ENCODE assay signal across 7 mouse cellular contexts in the genomic region with DNA sequence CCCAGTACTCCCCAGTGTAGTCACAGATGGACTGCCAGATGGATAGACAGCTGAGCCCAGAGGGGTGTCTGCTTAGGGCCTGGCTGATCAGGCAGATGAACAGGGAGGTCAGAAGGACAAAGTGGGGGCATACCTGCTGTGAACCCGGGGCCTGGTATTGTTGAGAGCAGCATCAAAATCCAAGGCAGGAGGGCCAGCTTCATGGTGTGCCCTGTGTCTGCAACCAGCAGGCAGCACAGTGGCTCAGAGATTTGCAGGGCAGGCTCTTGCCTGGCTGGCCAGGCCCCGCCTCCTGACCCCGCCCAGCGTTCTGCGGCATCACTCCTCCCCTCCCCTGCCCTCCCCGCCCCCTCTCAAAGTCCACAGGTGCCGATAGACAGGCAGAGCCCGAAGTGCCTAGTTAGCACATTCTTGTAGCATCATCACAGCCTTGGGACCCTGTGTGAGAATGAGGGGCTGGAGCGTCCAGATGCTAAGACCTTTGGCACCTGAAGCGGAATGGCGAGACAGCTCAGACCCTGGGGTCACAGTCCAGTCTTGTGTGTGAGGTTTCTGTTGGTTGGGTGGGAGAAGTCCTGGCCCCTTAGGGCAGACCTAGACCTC. TPM values are rescaled to one million over a fixed set of nuclear protein-coding genes. Genes with fewer than 3 reads are reported as not detected.
A peak's percentile ranks its signal among the peaks of the same experiment; 100 is the strongest.
DNase-seq lines count a peak whose midpoint lies in the region; ATAC-seq lines count a peak whose summit lies in the region.

Susd2 (minus strand) TSS at position 268 of the 603 bp plus-strand sequence.

- no peaks in the 10 kb centered on the region for H3K4me1 ChIP-seq in embryonic facial prominence, embryonic 11.5 days (ENCODE audit: control insufficient read depth, insufficient read depth, low read length)
- peaks cover 8% of the 10 kb centered on the region for H3K4me1 ChIP-seq in hindbrain, embryonic 14.5 days (replicated peaks; ENCODE audit: control insufficient read depth, insufficient read depth, low read length)
- peaks cover 24% of the 10 kb centered on the region for H3K4me1 ChIP-seq in limb, embryonic 15.5 days
- H3K4me1 ChIP-seq in midbrain, embryonic 16.5 days (ENCODE audit: control insufficient read depth, insufficient read depth, low read length): peaks cover 10% of the 10 kb centered on the region; the same call in 1 of the 2 replicates

- ATAC-seq in embryonic facial prominence, embryonic 11.5 days (replicated peaks; ENCODE audit: insufficient number of reproducible peaks, low FRiP score, low TSS enrichment, low read depth): peak; percentile 37
- ATAC-seq in hindbrain, embryonic 14.5 days (ENCODE audit: low FRiP score): peak; percentile 59
- no peak for ATAC-seq in limb, embryonic 15.5 days (ENCODE audit: insufficient number of reproducible peaks, low FRiP score, low TSS enrichment, low read depth)
- peak; percentile 63 for ATAC-seq in midbrain, embryonic 16.5 days

- no peak within 1 kb of the TSS; the same call in 1 of the 2 replicates for H3K9ac ChIP-seq in embryonic facial prominence, embryonic 11.5 days (replicated peaks; ENCODE audit: low read length)
- H3K9ac ChIP-seq in hindbrain, embryonic 14.5 days: 0 out of 2 replicates have a peak within 1 kb of the TSS, but pooled peaks have one; percentile 21
- 0 out of 2 replicates have a peak within 1 kb of the TSS, but pooled peaks have one; percentile 1 for H3K9ac ChIP-seq in limb, embryonic 15.5 days
- H3K9ac ChIP-seq in midbrain, embryonic 16.5 days (ENCODE audit: low read depth, low read length): peak within 1 kb of the TSS; percentile 47; the same call in 1 of the 2 replicates

- H3K4me3 ChIP-seq in embryonic facial prominence, embryonic 11.5 days (ENCODE audit: low read depth, low read length): no peak within 1 kb of the TSS
- H3K4me3 ChIP-seq in hindbrain, embryonic 14.5 days (replicated peaks; ENCODE audit: low read length): no peak within 1 kb of the TSS
- no peak within 1 kb of the TSS for H3K4me3 ChIP-seq in limb, embryonic 15.5 days
- no peak within 1 kb of the TSS for H3K4me3 ChIP-seq in midbrain, embryonic 16.5 days (ENCODE audit: low read depth, low read length)

- DNase-seq in ES-CJ7 (ENCODE audit: low read depth, low spot score): peak; percentile 84
- peak; percentile 73 for DNase-seq in adrenal gland, postnatal 10 days
- peak; percentile 68 for DNase-seq in embryonic facial prominence, embryonic 11.5 days (ENCODE audit: low spot score)
- DNase-seq in hindbrain, embryonic 14.5 days (ENCODE audit: low spot score): no peak
- DNase-seq in thymus, postnatal 10 days (ENCODE audit: low spot score in 2 of 2): peak; percentile 48 to 63

- no peak within 1 kb of the TSS for H3K27ac ChIP-seq in embryonic facial prominence, embryonic 11.5 days (replicated peaks; ENCODE audit: low read depth, low read length)
- H3K27ac ChIP-seq in hindbrain, embryonic 14.5 days: 0 out of 2 replicates have a peak within 1 kb of the TSS, but pooled peaks have one; percentile 5
- H3K27ac ChIP-seq in limb, embryonic 15.5 days: no peak within 1 kb of the TSS
- H3K27ac ChIP-seq in midbrain, embryonic 16.5 days (ENCODE audit: low read length): no peak within 1 kb of the TSS

- no peaks in the 10 kb centered on the region for H3K27me3 ChIP-seq in embryonic facial prominence, embryonic 11.5 days (ENCODE audit: control insufficient read depth, insufficient read depth, low read length)
- H3K27me3 ChIP-seq in hindbrain, embryonic 14.5 days (ENCODE audit: control insufficient read depth, insufficient read depth, low read length): no peaks in the 10 kb centered on the region
- H3K27me3 ChIP-seq in limb, embryonic 15.5 days: no peaks in the 10 kb centered on the region
- H3K27me3 ChIP-seq in midbrain, embryonic 16.5 days (ENCODE audit: control insufficient read depth, insufficient read depth, low read depth, low read length): no peaks in the 10 kb centered on the region

- H3K36me3 ChIP-seq in embryonic facial prominence, embryonic 11.5 days (replicated peaks; ENCODE audit: control insufficient read depth, insufficient read depth, low read depth, low read length): no peaks in the 10 kb centered on the region
- peaks cover 23% of the 10 kb centered on the region for H3K36me3 ChIP-seq in hindbrain, embryonic 14.5 days (replicated peaks; ENCODE audit: control insufficient read depth, insufficient read depth)
- peaks cover 27% of the 10 kb centered on the region for H3K36me3 ChIP-seq in limb, embryonic 15.5 days
- H3K36me3 ChIP-seq in midbrain, embryonic 16.5 days (ENCODE audit: control insufficient read depth, insufficient read depth, low read length): peaks cover 12% of the 10 kb centered on the region; the same call in 1 of the 2 replicates

- WGBS in embryonic facial prominence, embryonic 11.5 days: 3% methylated on average over 11 of the region's 11 CpGs
- WGBS in hindbrain, embryonic 14.5 days: 3% methylated on average over 11 of the region's 11 CpGs
- 4% methylated on average over 11 of the region's 11 CpGs for WGBS in limb, embryonic 15.5 days
- WGBS in midbrain, embryonic 16.5 days: 9% methylated on average over 10 of the region's 11 CpGs

- H3K4me2 ChIP-seq in embryonic facial prominence, embryonic 11.5 days (ENCODE audit: low read depth, low read length): peak within 1 kb of the TSS; percentile 20
- H3K4me2 ChIP-seq in hindbrain, embryonic 14.5 days (replicated peaks): peak within 1 kb of the TSS; percentile 19
- peak within 1 kb of the TSS; percentile 30 for H3K4me2 ChIP-seq in limb, embryonic 15.5 days
- peak within 1 kb of the TSS; percentile 32 for H3K4me2 ChIP-seq in midbrain, embryonic 16.5 days (ENCODE audit: low read length)

- H3K9me3 ChIP-seq in embryonic facial prominence, embryonic 11.5 days (replicated peaks; ENCODE audit: control insufficient read depth, low read length): no peaks in the 10 kb centered on the region
- no peaks in the 10 kb centered on the region for H3K9me3 ChIP-seq in hindbrain, embryonic 14.5 days (ENCODE audit: control insufficient read depth, low read length)
- no peaks in the 10 kb centered on the region for H3K9me3 ChIP-seq in limb, embryonic 15.5 days
- no peaks in the 10 kb centered on the region for H3K9me3 ChIP-seq in midbrain, embryonic 16.5 days (replicated peaks; ENCODE audit: control insufficient read depth, low read length, poor library complexity, severe bottlenecking)

RNA-seq across cellular contexts. Expression of gene Susd2, which starts in this region (rescaled TPM):
- total RNA-seq in adrenal gland, postnatal 10 days (2021): 1 to 10 TPM; 7.3 to 9.0 TPM
- 1.6 and 1.9 TPM in 2 replicates for polyA plus RNA-seq in embryonic facial prominence, embryonic 11.5 days (2014; fragmentation: Nextera tagmentation; extraction: Ambion mirVana)
- 6.9 and 7.3 TPM in 2 replicates for polyA plus RNA-seq in hindbrain, embryonic 14.5 days (2014; fragmentation: Nextera tagmentation; extraction: Ambion mirVana)
- 10.9 and 14.3 TPM in 2 replicates for polyA plus RNA-seq in limb, embryonic 15.5 days (2015; fragmentation: Nextera tagmentation; extraction: Ambion mirVana)
- 3.1 and 4.9 TPM in 2 replicates for polyA plus RNA-seq in midbrain, embryonic 16.5 days (2015; fragmentation: Nextera tagmentation; extraction: Ambion mirVana)
